Mouse (Mus musculus) erythroblast, adult 5-6 weeks (primary cell): ENCODE results near the gene Gm904. TPM values are rescaled to one million over a fixed set of nuclear protein-coding genes. Genes with fewer than 3 reads are reported as not detected.
"Not testable (repeated sequence)": the region's sequence is repeated elsewhere in the genome, so short reads cannot be mapped to it uniquely, and the experiment has no call there.

Experiments used
- ATAC-seq: replicated peaks from 2 replicates; pipeline ENCODE4 v1.8.0; 2016; ENCODE audit warnings: moderate number of reproducible peaks, mild to moderate bottlenecking, moderate TSS enrichment, inconsistent platforms; ENCODE audit not compliant: poor library complexity, low FRiP score, severe bottlenecking
- total RNA-seq, 2 experiments: library from RNA; stranded (forward) in 1 of 2; stranded (reverse) in 1 of 2; fragments of 150-400 nt in 1 of 2; fragments of 200-764, 138-1000 nt in 1 of 2; gene quantifications; 2 replicates each; pipeline versions ENCODE4 v1.2.3 to v1.2.4; 2015 to 2017; ENCODE audit warnings: low replicate concordance in 2 of 2

The Gm904 gene
- total RNA-seq (2015; ENCODE audit: low replicate concordance): not detected in 2 replicates
- not detected in 2 replicates for total RNA-seq (2017; ENCODE audit: low replicate concordance)

GRCm38 (mm10) chr13:50642928-50643327, at the start of gene Gm904:
TSS of gene Gm904 (plus strand) at chr13:50643228.
- ATAC-seq: not testable (repeated sequence)

DNA sequence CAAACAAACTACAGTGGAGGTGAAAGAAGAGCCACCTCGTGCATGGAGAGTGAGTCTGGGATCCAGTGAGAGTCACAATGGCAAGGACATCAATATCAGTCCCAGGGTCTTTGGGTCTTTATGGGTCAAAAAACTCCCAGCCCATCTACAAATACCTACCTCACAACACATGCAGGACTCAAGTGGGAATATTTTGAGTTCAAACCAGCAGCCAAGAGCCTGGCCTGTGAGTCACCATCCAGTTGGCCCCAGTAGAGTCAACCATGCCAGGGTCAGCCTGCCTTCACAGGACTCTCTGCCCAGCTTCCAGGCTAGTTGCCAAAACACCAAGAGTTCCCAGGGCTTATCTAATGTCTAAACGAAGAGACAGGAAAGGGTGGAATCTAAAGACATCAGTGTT, 5.7 kb downstream of the Gm904 start:
- not testable (repeated sequence) for ATAC-seq

Other genes starting within 250 kb of the Gm904 start
- 3.3 TPM in 1 of 2 replicates, not detected in the other for gene Fbxw17, start 225.4 kb upstream of the Gm904 start, total RNA-seq (2015; ENCODE audit: low replicate concordance)
- gene Fbxw17, start 225.4 kb upstream of the Gm904 start, total RNA-seq (2017; ENCODE audit: low replicate concordance): 1.4 and 4.2 TPM in 2 replicates
- gene Gm47429, start 199.3 kb upstream of the Gm904 start, total RNA-seq (2015; ENCODE audit: low replicate concordance): not detected in 2 replicates
- not detected in 2 replicates for gene Gm47429, start 199.3 kb upstream of the Gm904 start, total RNA-seq (2017; ENCODE audit: low replicate concordance)
- not detected in 2 replicates for gene Nutm2, start 175.9 kb upstream of the Gm904 start, total RNA-seq (2015; ENCODE audit: low replicate concordance)
- not detected in 2 replicates for gene Nutm2, start 175.9 kb upstream of the Gm904 start, total RNA-seq (2017; ENCODE audit: low replicate concordance)
- gene Gm8765, start 55.1 kb downstream of the Gm904 start, total RNA-seq (2015; ENCODE audit: low replicate concordance): not detected in 2 replicates
- gene Gm8765, start 55.1 kb downstream of the Gm904 start, total RNA-seq (2017; ENCODE audit: low replicate concordance): not detected in 2 replicates